17 mouse cellular contexts compared by ENCODE assay signal in genomic region chr8:57362881-57363280, GRCm38 (mm10). TPM values are rescaled to one million over a fixed set of nuclear protein-coding genes. Genes with fewer than 3 reads are reported as not detected.
DNase-seq lines count a peak whose midpoint lies in the region.
"Had no signal": no experiment of that assay in that cellular context is flagged by ENCODE, and none has a peak within 500 bp of the region (broad histone marks: within the 10 kb centered on the region; RNA-seq: fewer than 3 reads in every experiment).

No protein-coding gene starts in this region.

- intact Hi-C loops in heart, postnatal 25 days (cut with DNase I), result no loop called here

- DNase-seq in heart, adult 11 months, result peak; percentile 88
- no peak for DNase-seq in heart, postnatal 25 days (ENCODE audit: low spot score)
- DNase-seq in 3134 (ENCODE audit: extremely low read depth, insufficient read length, low spot score), result peak; percentile 55
- DNase-seq in NIH3T3 (ENCODE audit: low read depth), result peak; percentile 32
- DNase-seq in adrenal gland, postnatal 36 days, result peak; percentile 74 to 75
- no peak for DNase-seq in thymus, postnatal 0 days (ENCODE audit: low spot score)
- no peak for DNase-seq in frontal cortex, postnatal 10 days (ENCODE audit: low spot score in 2 of 2)
- no peak for DNase-seq in testis, postnatal 14 days (ENCODE audit: low spot score)
- DNase-seq: B cell, adult 2 months; cerebellum, adult 11 months; cerebellum, postnatal 14 days; gastrocnemius, postnatal 25 days; left cerebral cortex, postnatal 4 days; lung, adult 18-20 months; right cerebral cortex, postnatal 25 days had no signal

RNA-seq across cellular contexts. Expression of gene Hand2, which starts 42.1 kb away (rescaled TPM):
- total RNA-seq in heart, postnatal 25 days (2021), result 10 to 100 TPM; 49.0 to 56.6 TPM
- 10 to 100 TPM; 26.4 to 27.5 TPM for total RNA-seq in adrenal gland, postnatal 36 days (2021)
- polyA plus RNA-seq in thymus, postnatal 0 days (2015; fragmentation: Nextera tagmentation; extraction: Ambion mirVana), result 0.12 and 0.26 TPM in 2 replicates
- total RNA-seq: hindbrain, postnatal 0 days; left cerebral cortex, postnatal 4 days had no signal
- polyA plus RNA-seq: forebrain, embryonic 11.5 days; hindbrain, postnatal 0 days had no signal

Comparison
In these comparisons a context has a peak if more than half of its experiments do, and no peak if none do; other contexts are left out.
1. DNase-seq: peak in heart, adult 11 months (single experiment), 3134 (single experiment), NIH3T3 (single experiment) and adrenal gland, postnatal 36 days (2 of 2); none in heart, postnatal 25 days (single experiment), thymus, postnatal 0 days (single experiment), frontal cortex, postnatal 10 days (0 of 2) and testis, postnatal 14 days (single experiment).